9 mouse cellular contexts compared by ENCODE assay signal in the genomic region with DNA sequence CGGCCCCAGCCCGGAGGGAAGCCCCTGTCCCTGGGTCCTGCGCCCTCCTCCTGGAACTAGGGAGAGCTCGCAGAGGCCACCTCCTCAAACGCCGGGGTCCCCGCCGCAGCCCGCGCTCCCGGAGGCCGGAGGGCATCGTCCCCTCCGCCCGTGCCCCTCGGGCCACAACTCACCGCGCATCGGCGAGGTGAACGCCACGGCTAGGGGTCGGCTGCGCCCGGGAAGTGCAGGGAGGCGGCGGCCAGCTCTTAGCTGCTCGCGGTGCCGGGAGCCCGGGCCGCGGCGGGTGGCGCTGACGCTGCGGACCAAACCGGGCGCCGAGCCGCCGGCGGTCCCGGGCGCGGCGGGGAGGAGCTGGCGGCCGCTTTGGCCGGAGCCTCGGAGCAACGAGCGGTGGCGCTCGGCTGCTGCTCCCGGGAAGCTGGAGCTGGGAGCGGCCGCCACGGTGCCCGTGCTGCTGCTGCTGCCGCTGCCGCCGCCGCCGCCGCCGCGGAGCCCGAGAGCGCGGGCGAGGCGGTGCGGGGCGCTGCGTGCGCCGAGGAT. TPM values are rescaled to one million over a fixed set of nuclear protein-coding genes. Genes with fewer than 3 reads are reported as not detected.
DNase-seq lines count a peak whose midpoint lies in the region; ATAC-seq and TF ChIP-seq lines count a peak whose summit lies in the region.
"Had no signal": no experiment of that assay in that cellular context is flagged by ENCODE, and none has a peak within 500 bp of the region (broad histone marks: within the 10 kb centered on the region; RNA-seq: fewer than 3 reads in every experiment).

No protein-coding gene starts in this region.

- no peak overlapping the region for H3K27ac ChIP-seq in gastrocnemius, adult 2 months
- no peak overlapping the region for H3K27ac ChIP-seq in thymus, adult 2 months (ENCODE audit: control insufficient read depth, insufficient read depth, low read length)
- H3K27ac ChIP-seq in hindbrain, embryonic 15.5 days (replicated peaks): peak overlapping the region; percentile 68
- H3K27ac ChIP-seq in midbrain, postnatal 0 days (ENCODE audit: low read depth, low read length): peak overlapping the region; percentile 59

- peak overlapping the region; percentile 81 for H3K9ac ChIP-seq in hindbrain, embryonic 15.5 days
- peak overlapping the region; percentile 75 for H3K9ac ChIP-seq in midbrain, postnatal 0 days (replicated peaks; ENCODE audit: low read length, poor library complexity, severe bottlenecking)

- no peak for ATAC-seq in hindbrain, embryonic 15.5 days (ENCODE audit: low FRiP score, low read depth)
- ATAC-seq in midbrain, postnatal 0 days (ENCODE audit: low FRiP score): no peak
- no peak for ATAC-seq in monocyte, adult 5-6 weeks (replicated peaks; ENCODE audit: insufficient number of reproducible peaks, low FRiP score, low TSS enrichment, poor library complexity, severe bottlenecking)

- H3K27me3 ChIP-seq in thymus, adult 2 months (ENCODE audit: control insufficient read depth, insufficient read depth, low read length): peaks cover 19% of the 10 kb centered on the region
- H3K27me3 ChIP-seq in hindbrain, embryonic 15.5 days: peaks cover 16% of the 10 kb centered on the region; the same call in 1 of the 2 replicates
- H3K27me3 ChIP-seq in midbrain, postnatal 0 days (ENCODE audit: insufficient read depth, low read length): no peaks in the 10 kb centered on the region

- intact Hi-C loops in gastrocnemius, adult 2 months (cut with DNase I): loop anchor here (10.0 kb wide), 1 partner anchor 378 kb away; the partner anchor contains the start of gene Uqcc2

- peak overlapping the region; percentile 70 for H3K4me3 ChIP-seq in gastrocnemius, adult 2 months
- H3K4me3 ChIP-seq in thymus, adult 2 months (ENCODE audit: control insufficient read depth, insufficient read depth, low read length): peak overlapping the region; percentile 31
- H3K4me3 ChIP-seq in hindbrain, embryonic 15.5 days: peak overlapping the region; percentile 61
- peak overlapping the region; percentile 66 for H3K4me3 ChIP-seq in midbrain, postnatal 0 days (ENCODE audit: low read depth, low read length)

- no peak for TF ChIP-seq CTCF in gastrocnemius, adult 2 months (IDR thresholded peaks at IDR 0.05)
- TF ChIP-seq CTCF in thymus, adult 2 months (IDR thresholded peaks at IDR 0.05; ENCODE audit: borderline replicate concordance, control insufficient read depth, extremely low read depth, insufficient read depth, low read length, poor library complexity): no peak
- no peak for TF ChIP-seq CTCF in midbrain, postnatal 0 days (IDR thresholded peaks at IDR 0.05)

- H3K4me1 ChIP-seq in thymus, adult 2 months (replicated peaks; ENCODE audit: control insufficient read depth, insufficient read depth, low read length): peaks cover 23% of the 10 kb centered on the region
- H3K4me1 ChIP-seq in hindbrain, embryonic 15.5 days (replicated peaks): peaks cover 49% of the 10 kb centered on the region
- H3K4me1 ChIP-seq in midbrain, postnatal 0 days (ENCODE audit: insufficient read depth, low read length): 0 out of 2 replicates have a peak, but pooled peaks cover 9% of the 10 kb centered on the region

- TF ChIP-seq POLR2A in thymus, adult 2 months (IDR thresholded peaks at IDR 0.05; ENCODE audit: control insufficient read depth, extremely low read depth, insufficient read depth, low read length, poor library complexity): no peak

- WGBS in thymus, adult 2 months: 6% methylated on average over 78 of the region's 78 CpGs
- 0% methylated on average over 31 of the region's 78 CpGs for WGBS in hindbrain, embryonic 15.5 days
- WGBS in midbrain, postnatal 0 days: under 1% methylated on average over 33 of the region's 78 CpGs

- peak; percentile 62 for DNase-seq in gastrocnemius, adult 2 months
- DNase-seq in gastrocnemius, adult 8-10 months (ENCODE audit: low spot score in 2 of 2): no peak
- DNase-seq in thymus, adult 2 months: no peak
- no peak for DNase-seq in thymus, adult 18-20 months
- no peak for DNase-seq in midbrain, postnatal 0 days (ENCODE audit: low spot score)
- no peak for DNase-seq in lung, postnatal 10 days

- H3K36me3 ChIP-seq in thymus, adult 2 months (ENCODE audit: control insufficient read depth, insufficient read depth, low read length): no peaks in the 10 kb centered on the region
- no peaks in the 10 kb centered on the region for H3K36me3 ChIP-seq in hindbrain, embryonic 15.5 days
- no peaks in the 10 kb centered on the region for H3K36me3 ChIP-seq in midbrain, postnatal 0 days (ENCODE audit: insufficient read depth, low read length)

- H3K9me3 ChIP-seq in hindbrain, embryonic 15.5 days: no peaks in the 10 kb centered on the region
- H3K9me3 ChIP-seq in midbrain, postnatal 0 days (ENCODE audit: low read length): no peaks in the 10 kb centered on the region

- peak overlapping the region; percentile 93 for H3K4me2 ChIP-seq in hindbrain, embryonic 15.5 days
- H3K4me2 ChIP-seq in midbrain, postnatal 0 days (ENCODE audit: low read depth, low read length, poor library complexity, severe bottlenecking): peak overlapping the region; percentile 86

RNA-seq across cellular contexts. Expression of gene Grm4, which starts 8.5 kb away (rescaled TPM):
- total RNA-seq in gastrocnemius, adult 2 months (2021): not detected
- total RNA-seq in gastrocnemius, adult 8-10 months (2022): under 1 TPM in 1 of 4 experiments, not detected in 3; 0.11 TPM
- polyA plus RNA-seq in thymus, adult 2 months (2012; rRNA removed): 1.5 and 1.9 TPM in 2 replicates
- polyA plus RNA-seq in hindbrain, embryonic 15.5 days (2015; fragmentation: Nextera tagmentation; extraction: Ambion mirVana): 8.7 TPM in 2 replicates
- total RNA-seq in midbrain, postnatal 0 days (2014; rRNA removed): 37.6 and 54.0 TPM in 2 replicates
- 11.1 and 12.5 TPM in 2 replicates for polyA plus RNA-seq in midbrain, postnatal 0 days (2015; fragmentation: Nextera tagmentation; extraction: Ambion mirVana)
- total RNA-seq in monocyte, adult 5-6 weeks (2017): 0.29 TPM in 1 of 3 replicates, not detected in the others
- total RNA-seq: hematopoietic stem cell, adult 5-6 weeks had no signal

RNA-seq across cellular contexts. Expression of gene Hmga1, which starts 43.6 kb away (rescaled TPM):
- 10 to 100 TPM; 29.6 to 34.1 TPM for total RNA-seq in gastrocnemius, adult 2 months (2021)
- 10 to 100 TPM; 27.6 to 34.9 (median 31.9) TPM for total RNA-seq in gastrocnemius, adult 8-10 months (2022)
- polyA plus RNA-seq in thymus, adult 2 months (2012; rRNA removed): 430 and 578 TPM in 2 replicates
- polyA plus RNA-seq in hindbrain, embryonic 15.5 days (2015; fragmentation: Nextera tagmentation; extraction: Ambion mirVana): 134 and 149 TPM in 2 replicates
- total RNA-seq in midbrain, postnatal 0 days (2014; rRNA removed): 135 and 138 TPM in 2 replicates
- 144 and 154 TPM in 2 replicates for polyA plus RNA-seq in midbrain, postnatal 0 days (2015; fragmentation: Nextera tagmentation; extraction: Ambion mirVana)
- 41.0 to 54.9 TPM (median 45.7 TPM) in 3 replicates for total RNA-seq in monocyte, adult 5-6 weeks (2017)

RNA-seq across cellular contexts. Expression of gene AI413582, which starts 52.9 kb away (rescaled TPM):
- total RNA-seq in gastrocnemius, adult 2 months (2021): 1 to 10 TPM; 3.0 to 3.3 TPM
- total RNA-seq in gastrocnemius, adult 8-10 months (2022): 1 to 10 TPM; 1.7 to 3.9 (median 2.8) TPM
- polyA plus RNA-seq in thymus, adult 2 months (2012; rRNA removed): 89.4 and 120 TPM in 2 replicates
- 67.4 and 71.9 TPM in 2 replicates for polyA plus RNA-seq in hindbrain, embryonic 15.5 days (2015; fragmentation: Nextera tagmentation; extraction: Ambion mirVana)
- total RNA-seq in midbrain, postnatal 0 days (2014; rRNA removed): 70.2 and 80.2 TPM in 2 replicates
- polyA plus RNA-seq in midbrain, postnatal 0 days (2015; fragmentation: Nextera tagmentation; extraction: Ambion mirVana): 88.8 and 113 TPM in 2 replicates
- 34.3 to 57.5 TPM (median 37.8 TPM) in 3 replicates for total RNA-seq in monocyte, adult 5-6 weeks (2017)

Comparison
In these comparisons a context has a peak if more than half of its experiments do, and no peak if none do; other contexts are left out.
1. H3K27ac ChIP-seq: peak in hindbrain, embryonic 15.5 days (single experiment) and midbrain, postnatal 0 days (single experiment); none in gastrocnemius, adult 2 months (single experiment) and thymus, adult 2 months (single experiment).
2. RNA of gene Grm4, which starts 8.5 kb away (total RNA-seq): 37.6 to 54.0 TPM in midbrain, postnatal 0 days; not detected in gastrocnemius, adult 2 months, 0.11 TPM in gastrocnemius, adult 8-10 months and 0.29 TPM in monocyte, adult 5-6 weeks; every median in the first group is over 10 times any median in the second.
3. Peak in every context shown above with its lines, with median percentiles within 50 percentile points of each other: H3K4me3 ChIP-seq.